Mouse (Mus musculus) MEL (cell line): Measurements from ENCODE around the gene Agtrap. TPM values are rescaled to one million over a fixed set of nuclear protein-coding genes. Genes with fewer than 3 reads are reported as not detected.

Experiments used
- DNase-seq: peaks from one replicate; pipeline ENCODE4 v3.0.0; 2011; ENCODE audit warnings: low read depth, low spot score
- H3K27ac ChIP-seq: 2 replicates; pipeline ENCODE4 v1.5.1; 2012; ENCODE audit warnings: low read depth, mild to moderate bottlenecking, control low read depth, low read length, moderate library complexity; ENCODE audit not compliant: control insufficient read depth
- H3K27me3 ChIP-seq, 2 experiments: fragments of 150-350 bp in 1 of 2; sonication (generic) in 1 of 2; 2 replicates each; pipeline ENCODE4 v1.6.1; 2012; ENCODE audit warnings: low read length in 2 of 2, mild to moderate bottlenecking in 2 of 2, improper control_type of control experiment in 1 of 2, moderate library complexity in 1 of 2; ENCODE audit not compliant: insufficient read depth in 2 of 2, control insufficient read depth in 1 of 2
- H3K36me3 ChIP-seq, 2 experiments: 2 replicates each; pipeline ENCODE4 v1.6.1; 2012 to 2014; ENCODE audit warnings: low read length in 2 of 2, improper control_type of control experiment in 1 of 2, inconsistent platforms in 1 of 2, mild to moderate bottlenecking in 1 of 2; ENCODE audit not compliant: insufficient read depth in 2 of 2, control insufficient read depth in 1 of 2
- H3K4me1 ChIP-seq, 2 experiments: fragments of 150-350 bp in 1 of 2; sonication (generic) in 1 of 2; 2 replicates each; pipeline ENCODE4 v1.6.1; 2012; ENCODE audit warnings: low read length in 2 of 2, improper control_type of control experiment in 1 of 2, mild to moderate bottlenecking in 1 of 2; ENCODE audit not compliant: insufficient read depth in 2 of 2, control insufficient read depth in 1 of 2
- H3K4me3 ChIP-seq, 2 experiments: fragments of 150-350 bp in 1 of 2; sonication (generic) in 1 of 2; 2 replicates each; pipeline ENCODE4 v1.5.1; 2012; ENCODE audit warnings: low read depth in 2 of 2, low read length in 2 of 2, mild to moderate bottlenecking in 2 of 2, moderate library complexity in 2 of 2, control low read depth in 1 of 2, improper control_type of control experiment in 1 of 2; ENCODE audit not compliant: control insufficient read depth in 1 of 2, insufficient read depth in 1 of 2
- H3K79me2 ChIP-seq: 2 replicates; pipeline ENCODE4 v1.6.1; 2012; ENCODE audit warnings: mild to moderate bottlenecking, low read length, moderate library complexity; ENCODE audit not compliant: control insufficient read depth, poor library complexity, insufficient read depth
- H3K9ac ChIP-seq: 2 replicates; pipeline ENCODE4 v1.6.1; 2012; ENCODE audit warnings: low read depth, mild to moderate bottlenecking, control low read depth, low read length, moderate library complexity; ENCODE audit not compliant: control insufficient read depth, poor library complexity, severe bottlenecking
- H3K9me3 ChIP-seq: fragments of 150-350 bp; sonication (generic); replicated peaks from 2 replicates; pipeline ENCODE4 v1.6.1; 2012; ENCODE audit warnings: mild to moderate bottlenecking, low read length, improper control_type of control experiment, moderate library complexity; ENCODE audit not compliant: insufficient read depth
- CHD1 ChIP-seq: IDR thresholded peaks from 2 replicates; pipeline ENCODE4 v1.6.1; 2012; ENCODE audit warnings: low read depth, mild to moderate bottlenecking, inconsistent platforms, low read length, improper control_type of control experiment
- CHD2 ChIP-seq: IDR thresholded peaks from 2 replicates; pipeline ENCODE4 v1.6.1; 2011; ENCODE audit warnings: low read length, improper control_type of control experiment
- E2F4 ChIP-seq: IDR thresholded peaks from 2 replicates; pipeline ENCODE4 v1.6.1; 2011; ENCODE audit warnings: low read depth, low read length, improper control_type of control experiment, borderline replicate concordance
- EP300 ChIP-seq, 2 experiments: IDR thresholded peaks; 2 replicates each; pipeline ENCODE4 v1.6.1; 2011; ENCODE audit warnings: improper control_type of control experiment in 2 of 2, low read length in 2 of 2, low read depth in 1 of 2, mild to moderate bottlenecking in 1 of 2
- KAT2A ChIP-seq: conservative IDR thresholded peaks from 2 replicates; pipeline ENCODE4 v1.6.1; 2012; ENCODE audit warnings: low read depth, low read length, improper control_type of control experiment, inconsistent platforms
- MAFK ChIP-seq: IDR thresholded peaks from 2 replicates; pipeline ENCODE4 v1.6.1; 2011; ENCODE audit warnings: low read depth, mild to moderate bottlenecking, low read length, improper control_type of control experiment, borderline replicate concordance
- MXI1 ChIP-seq: IDR thresholded peaks from 2 replicates; pipeline ENCODE4 v1.6.1; 2011; ENCODE audit warnings: mild to moderate bottlenecking, low read depth, low read length, improper control_type of control experiment
- MYC ChIP-seq: IDR thresholded peaks from 2 replicates; pipeline ENCODE4 v1.6.1; 2011; ENCODE audit warnings: low read depth, mild to moderate bottlenecking, low read length, improper control_type of control experiment, moderate library complexity
- NELFE ChIP-seq: IDR thresholded peaks from 2 replicates; pipeline ENCODE4 v1.6.1; 2011; ENCODE audit warnings: low read depth, low read length, improper control_type of control experiment
- POLR2A ChIP-seq, 2 experiments: IDR thresholded peaks; 2 replicates each; pipeline ENCODE4 v1.6.1; 2011 to 2012; ENCODE audit warnings: low read length in 2 of 2, mild to moderate bottlenecking in 2 of 2, control low read depth in 1 of 2, improper control_type of control experiment in 1 of 2, low read depth in 1 of 2, moderate library complexity in 1 of 2; ENCODE audit not compliant: control insufficient read depth in 1 of 2, insufficient read depth in 1 of 2, poor library complexity in 1 of 2
- TCF12 ChIP-seq: IDR thresholded peaks from 2 replicates; pipeline ENCODE4 v1.6.1; 2014; ENCODE audit warnings: low read depth, mild to moderate bottlenecking, inconsistent platforms, low read length, improper control_type of control experiment, moderate library complexity
- UBTF ChIP-seq: IDR thresholded peaks from 2 replicates; pipeline ENCODE4 v1.6.1; 2012; ENCODE audit warnings: low read depth, mild to moderate bottlenecking, inconsistent platforms, low read length, improper control_type of control experiment, moderate library complexity, borderline replicate concordance; ENCODE audit not compliant: insufficient read depth
- USF1 ChIP-seq: IDR thresholded peaks from 2 replicates; pipeline ENCODE4 v1.6.1; 2014; ENCODE audit warnings: low read depth, mild to moderate bottlenecking, inconsistent platforms, low read length, improper control_type of control experiment, moderate library complexity
- ZC3H11A ChIP-seq: IDR thresholded peaks from 2 replicates; pipeline ENCODE4 v1.6.1; 2012; ENCODE audit warnings: low read depth, mild to moderate bottlenecking, inconsistent platforms, low read length, improper control_type of control experiment
- polyA plus RNA-seq, 2 experiments: library from polyadenylated mRNA; stranded (reverse) in 1 of 2; unstranded in 1 of 2; fragments of >175 nt in 1 of 2; fragments of >200 nt in 1 of 2; gene quantifications; 2 replicates each; pipeline versions ENCODE4 v1.2.1 to v1.2.4; 2012; ENCODE audit warnings: low replicate concordance in 2 of 2, low read depth in 1 of 2; ENCODE audit not compliant: insufficient read length in 2 of 2, insufficient read depth in 1 of 2, missing spikeins in 1 of 2
- total RNA-seq: library from RNA; depleted of rRNA; stranded (reverse); fragments of 300-350 nt; gene quantifications from 2 replicates; pipeline ENCODE4 v1.2.3, GENCODE M21; 2012

The Agtrap gene
- total and polyA plus RNA-seq, 3 experiments: 5.0 to 16.0 TPM; not detected in 1

- peaks cover 0 to 3% of the 10 kb centered on the region in 2 experiments; a peak in 2 of 4 replicates for H3K27me3 ChIP-seq
Measured at GRCm38 (mm10) chr4:148122694-148123066, 34.8 kb upstream of the Agtrap start.

DNA sequence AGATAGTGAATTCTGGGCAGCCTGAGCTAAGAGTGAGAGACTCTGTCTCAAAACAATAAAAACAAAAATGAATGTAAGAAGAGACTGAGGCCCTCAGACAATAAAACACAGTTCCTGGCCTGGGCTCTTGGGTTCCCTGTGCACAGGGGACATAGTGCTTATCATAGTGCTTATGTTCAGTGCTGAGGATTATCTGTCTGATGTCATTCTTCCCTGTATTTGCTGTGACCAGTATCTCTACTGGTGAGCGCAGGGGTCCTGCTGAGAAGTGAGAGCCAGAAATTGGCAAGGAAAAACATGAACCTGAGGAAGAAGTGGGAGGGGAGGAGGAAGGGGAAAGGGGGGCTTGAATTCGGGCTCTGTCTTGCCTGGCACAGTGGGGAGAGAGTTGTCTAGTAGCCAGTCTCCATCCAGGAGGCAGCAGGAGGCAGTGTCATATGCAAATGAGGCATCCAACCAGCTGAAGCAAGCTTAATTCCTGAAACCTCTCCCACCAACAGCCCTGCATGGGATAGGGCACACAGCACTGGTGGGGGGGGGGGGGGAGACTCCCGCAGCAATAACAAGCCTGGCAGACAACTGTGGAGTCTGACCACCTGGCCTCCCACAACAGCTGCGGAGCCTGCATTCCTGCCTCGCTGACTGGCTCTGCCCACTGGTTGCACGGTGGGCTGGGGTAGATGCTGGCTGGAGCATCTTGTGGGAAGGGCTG, 34.3 kb upstream of the Agtrap start:
- Histone ChIP-seq H3K9me3 (no peaks in the 10 kb centered on the region), H3K36me3 (no peaks in the 10 kb centered on the region), H3K27me3 (peaks cover 0 to 3% of the 10 kb centered on the region in 2 experiments; a peak in 2 of 4 replicates), H3K27ac (no peak overlapping the region), H3K79me2 (no peaks in the 10 kb centered on the region), H3K4me1 (peaks cover 0 to 5% of the 10 kb centered on the region in 2 experiments; a peak in 2 of 4 replicates), H3K4me3 (no peak overlapping the region), H3K9ac (no peak overlapping the region)
- DNase-seq: no peak
- TF ChIP-seq POLR2A (IDR thresholded peaks at IDR 0.05; ENCODE audit: control insufficient read depth in 1 of 2, insufficient read depth in 1 of 2, low read depth in 1 of 2, low read length in 2 of 2, poor library complexity in 1 of 2): no peak
- TF ChIP-seq MYC: no peak
- no peak for TF ChIP-seq EP300 (IDR thresholded peaks at IDR 0.05; ENCODE audit: low read depth in 1 of 2, low read length in 2 of 2)

More at GRCm38 (mm10) chr4:148122694-148123066, 34.8 kb upstream of the Agtrap start:
- TF ChIP-seq USF1: no peak
- TF ChIP-seq KAT2A: no peak
- no peak for TF ChIP-seq TCF12
- TF ChIP-seq CHD2: no peak
- no peak for TF ChIP-seq MAFK
- TF ChIP-seq E2F4: no peak
- TF ChIP-seq MXI1: no peak
- TF ChIP-seq ZC3H11A: no peak
- no peaks in the 10 kb centered on the region for H3K36me3 ChIP-seq
- DNase-seq: no peak
- H3K79me2 ChIP-seq: no peaks in the 10 kb centered on the region
- H3K9ac ChIP-seq: no peak overlapping the region
- H3K4me3 ChIP-seq: no peak overlapping the region
- H3K4me1 ChIP-seq: peaks cover 0 to 5% of the 10 kb centered on the region in 2 experiments; a peak in 2 of 4 replicates
- H3K27ac ChIP-seq: no peak overlapping the region
- H3K9me3 ChIP-seq: no peaks in the 10 kb centered on the region

DNA sequence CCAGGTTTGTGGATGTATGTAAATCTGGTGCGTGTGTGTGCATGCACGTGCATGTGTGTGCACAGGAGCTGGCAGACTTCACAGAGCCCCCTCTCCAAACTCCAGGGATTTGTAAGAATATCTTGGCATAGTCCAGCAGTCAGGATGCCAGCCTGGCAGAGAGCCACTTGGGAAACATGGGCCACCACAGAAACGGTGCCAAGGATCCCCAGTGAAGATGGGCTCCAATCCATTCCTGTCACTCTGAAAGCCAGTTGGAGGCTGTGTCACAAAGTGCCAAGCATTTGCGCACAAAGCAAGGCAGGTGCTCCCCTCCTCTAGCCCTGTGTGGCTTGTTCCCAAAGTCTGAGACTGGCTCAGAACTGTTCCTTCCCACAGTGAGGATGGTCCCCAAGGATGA, 33.5 kb upstream of the Agtrap start:
- no peak for DNase-seq
- no peak for TF ChIP-seq UBTF
- no peak for TF ChIP-seq NELFE
- TF ChIP-seq CHD1: no peak
- Histone ChIP-seq H3K4me1 (peaks cover 0 to 5% of the 10 kb centered on the region in 2 experiments; a peak in 2 of 4 replicates), H3K79me2 (no peaks in the 10 kb centered on the region), H3K36me3 (no peaks in the 10 kb centered on the region), H3K4me3 (no peak overlapping the region), H3K27me3 (peaks cover 0 to 3% of the 10 kb centered on the region in 2 experiments; a peak in 2 of 4 replicates), H3K27ac (no peak overlapping the region), H3K9ac (no peak overlapping the region), H3K9me3 (no peaks in the 10 kb centered on the region)
